Mouse (Mus musculus) adrenal gland, adult 10 weeks (tissue): Measurements from ENCODE around the gene Urb2. TPM values are rescaled to one million over a fixed set of nuclear protein-coding genes. Genes with fewer than 3 reads are reported as not detected.

Experiments used
- polyA plus RNA-seq: library from polyadenylated mRNA; stranded (reverse); fragments of 350-450 nt; fragmentation: Illumina TruSeq; extraction: RNeasy Lipid Tissue Mini Kit (QIAGEN cat#74804); gene quantifications from one replicate; pipeline ENCODE4 v1.2.3, GENCODE M21; 2014; ENCODE audit warnings: low read depth, low replicate concordance

Gene Urb2
- polyA plus RNA-seq, result 7.8 TPM

GRCm38 (mm10) chr8:124021237-124022227 lies at the start of gene Urb2, which contains the start of gene Taf5l:
Gene Urb2 (plus strand): TSS chr8:124021508.
Gene Taf5l (minus strand): TSS chr8:124021397.

GRCm38 (mm10) chr8:123982826-123983400 lies 38.4 kb upstream of the Urb2 start, which contains the start of gene Abcb10:
Gene Abcb10 (minus strand): TSS chr8:123983122.

Other genes with a start within 250 kb of the Urb2 start
- gene Rab4a, start 215.5 kb upstream of the Urb2 start, polyA plus RNA-seq, result 11.8 TPM
- gene Ccsap, start 161.3 kb upstream of the Urb2 start, polyA plus RNA-seq, result 1.1 TPM
- gene Acta1, start 126.8 kb upstream of the Urb2 start, polyA plus RNA-seq, result 0.99 TPM
- 7.6 TPM for gene Nup133, start 72.2 kb upstream of the Urb2 start, polyA plus RNA-seq
- gene Abcb10, start 38.4 kb upstream of the Urb2 start, polyA plus RNA-seq, result 10.0 TPM
- 6.6 TPM for gene Taf5l, start 111 bp upstream of the Urb2 start, polyA plus RNA-seq
- 12.6 TPM for gene Galnt2, start 209.9 kb downstream of the Urb2 start, polyA plus RNA-seq